Mouse (Mus musculus) midbrain, postnatal 0 days (tissue): ENCODE measurements around the gene Sez6. TPM values are rescaled to one million over a fixed set of nuclear protein-coding genes. Genes with fewer than 3 reads are reported as not detected.
A peak's percentile ranks its signal among the peaks of the same experiment; 100 is the strongest.

ENCODE experiments used
- ATAC-seq: fragments of 200-750 bp; cut with Nextera tagmentation; 2 replicates; pipeline ENCODE4 v1.8.0; 2017; ENCODE audit warnings: moderate number of reproducible peaks, mild to moderate bottlenecking, moderate TSS enrichment, moderate library complexity; ENCODE audit not compliant: low FRiP score
- DNase-seq: peaks from one replicate; pipeline ENCODE4 v3.0.0-alpha.2; 2015; ENCODE audit warnings: low spot score
- H3K27ac ChIP-seq: fragments of 300-500 bp; sonication (generic); 2 replicates; pipeline ENCODE4 v1.5.1; 2014; ENCODE audit warnings: low read depth, mild to moderate bottlenecking, low read length, mixed read lengths
- H3K27me3 ChIP-seq: fragments of 300-500 bp; sonication (generic); 2 replicates; pipeline ENCODE4 v1.6.1; 2014; ENCODE audit warnings: low read length, control low read depth, mixed read lengths; ENCODE audit not compliant: insufficient read depth
- H3K36me3 ChIP-seq: fragments of 300-500 bp; sonication (generic); 2 replicates; pipeline ENCODE4 v1.6.1; 2014; ENCODE audit warnings: low read length, control low read depth, mixed read lengths; ENCODE audit not compliant: insufficient read depth
- H3K4me1 ChIP-seq: fragments of 300-500 bp; sonication (generic); 2 replicates; pipeline ENCODE4 v1.6.1; 2014; ENCODE audit warnings: mild to moderate bottlenecking, control low read depth, antibody characterized with exemption, low read length, mixed read lengths; ENCODE audit not compliant: insufficient read depth
- H3K4me2 ChIP-seq: fragments of 300-500 bp; sonication (generic); 2 replicates; pipeline ENCODE4 v1.6.1; 2014; ENCODE audit warnings: low read depth, mild to moderate bottlenecking, low read length, mixed read lengths; ENCODE audit not compliant: poor library complexity, severe bottlenecking
- H3K4me3 ChIP-seq: fragments of 300-500 bp; sonication (generic); 2 replicates; pipeline ENCODE4 v1.5.1; 2014; ENCODE audit warnings: low read depth, mild to moderate bottlenecking, low read length, moderate library complexity
- H3K9ac ChIP-seq: fragments of 300-500 bp; sonication (generic); replicated peaks from 2 replicates; pipeline ENCODE4 v1.6.1; 2014; ENCODE audit warnings: mild to moderate bottlenecking, low read length, moderate library complexity, mixed read lengths; ENCODE audit not compliant: poor library complexity, severe bottlenecking
- H3K9me3 ChIP-seq: fragments of 300-500 bp; sonication (generic); 2 replicates; pipeline ENCODE4 v1.6.1; 2016; ENCODE audit warnings: low read length, control low read depth
- CTCF ChIP-seq: IDR thresholded peaks from 2 replicates; pipeline ENCODE4 v1.5.1; 2016; ENCODE audit warnings: antibody characterized with exemption, mild to moderate bottlenecking
- WGBS: fragments of 180-500 bp; shearing (Covaris S2); extraction: QIAGEN DNeasy Blood & Tissue Kit; methylation state at CpG from one replicate; pipeline ENCODE4 v1.1.7; 2014; 5-methylcytosine and 5-hydroxymethylcytosine counted together
- polyA plus RNA-seq: library from polyadenylated mRNA; unstranded; fragments of >200 nt; fragmentation: Nextera tagmentation; extraction: Ambion mirVana; gene quantifications from 2 replicates; pipeline ENCODE4 v1.2.1, GENCODE M21; 2015
- total RNA-seq: library from RNA; depleted of rRNA; stranded (reverse); fragments of >200 nt; gene quantifications from 2 replicates; pipeline ENCODE4 v1.2.3, GENCODE M21; 2014

The Sez6 gene
- total and polyA plus RNA-seq, 2 experiments from 2014 or later = 121 to 173 TPM

DNA sequence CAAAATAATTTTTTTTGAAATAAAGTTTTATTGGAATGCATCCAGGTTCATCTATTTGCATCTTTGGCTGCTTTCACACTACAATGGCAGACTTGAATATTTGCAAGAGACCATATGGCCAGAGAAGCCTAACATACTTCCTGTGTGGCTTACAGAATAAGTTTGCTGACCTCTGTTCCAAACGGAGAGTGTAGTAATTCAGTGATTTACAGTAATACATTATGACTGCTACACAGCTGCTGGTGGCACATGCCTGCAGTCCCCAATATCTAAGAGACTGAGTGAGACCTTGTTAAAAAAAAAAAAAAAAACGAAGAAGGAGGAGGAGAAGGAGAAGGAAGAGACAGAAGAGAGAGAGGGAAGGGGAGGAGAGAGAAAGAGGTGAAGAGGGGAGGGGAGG is 41.1 kb upstream of the Sez6 start:
- peaks cover 35% of the 10 kb centered on the region for H3K4me1 ChIP-seq
- H3K27me3 ChIP-seq = no peaks in the 10 kb centered on the region
- H3K4me2 ChIP-seq = no peak overlapping the region
- no peaks in the 10 kb centered on the region for H3K36me3 ChIP-seq
- no peak overlapping the region for H3K27ac ChIP-seq
- 38% methylated on average over 1 of the region's 2 CpGs for WGBS
- no peak overlapping the region for H3K4me3 ChIP-seq
- TF ChIP-seq CTCF = no peak
- H3K9ac ChIP-seq = no peak overlapping the region
- ATAC-seq = no peak
- no peaks in the 10 kb centered on the region for H3K9me3 ChIP-seq
- DNase-seq = no peak

DNA sequence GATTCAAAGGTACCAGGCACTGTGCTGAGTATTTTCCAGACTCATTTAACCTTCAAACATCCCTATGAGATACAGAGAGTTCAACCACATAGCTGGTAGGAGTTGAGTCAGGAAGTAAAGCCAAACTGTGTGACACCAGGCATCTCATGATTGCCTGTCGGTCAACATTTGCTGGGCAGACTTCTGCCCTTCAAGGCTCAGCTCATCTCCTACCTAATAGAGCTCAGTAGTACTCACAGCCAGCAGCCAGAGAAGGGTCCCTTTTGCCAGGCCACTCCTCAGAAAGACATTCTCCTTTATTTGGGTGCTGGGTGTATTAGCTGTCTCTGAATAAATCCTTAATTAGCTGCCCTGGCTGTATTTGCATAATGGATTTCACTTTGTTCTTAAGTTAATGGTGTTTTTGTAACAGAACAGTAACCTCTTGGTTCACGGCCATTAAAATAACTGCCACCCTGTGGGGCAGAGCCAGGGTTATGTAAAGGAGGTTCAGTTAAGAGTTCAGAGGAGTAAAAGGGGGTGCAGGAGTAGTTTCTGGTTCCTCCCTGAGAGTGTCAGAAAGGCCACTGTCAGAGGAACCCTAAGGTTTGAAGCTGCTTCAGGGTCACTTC is 39.8 kb upstream of the Sez6 start:
- Histone ChIP-seq H3K27ac (no peak overlapping the region), H3K36me3 (no peaks in the 10 kb centered on the region), H3K4me3 (no peak overlapping the region), H3K27me3 (no peaks in the 10 kb centered on the region), H3K4me2 (no peak overlapping the region), H3K9ac (no peak overlapping the region), H3K4me1 (peaks cover 31% of the 10 kb centered on the region), H3K9me3 (no peaks in the 10 kb centered on the region)
- TF ChIP-seq CTCF = no peak
- DNase-seq (no peak), ATAC-seq (no peak)
- 62% methylated on average over 2 of the region's 2 CpGs for WGBS

DNA sequence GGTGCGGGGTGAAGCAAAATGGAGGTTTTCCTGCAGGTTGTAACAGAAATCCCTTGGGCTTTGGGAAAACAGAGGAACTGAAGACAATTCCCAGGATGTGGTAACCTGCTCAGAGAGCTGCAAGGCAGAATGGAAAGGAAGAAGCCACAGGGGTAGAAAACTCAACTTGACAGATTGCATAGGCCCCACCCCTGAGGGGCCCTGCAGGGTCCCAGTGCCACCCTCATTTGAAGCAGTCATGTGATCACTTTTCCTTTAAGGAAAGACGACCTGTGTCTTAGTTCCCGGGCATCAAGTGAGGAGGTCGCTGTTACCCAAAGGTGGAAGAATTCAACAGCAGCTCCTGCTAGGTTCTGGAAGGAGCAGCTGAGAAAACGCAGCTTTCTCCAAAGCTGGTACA is 37.7 kb upstream of the Sez6 start:
- no peaks in the 10 kb centered on the region for H3K36me3 ChIP-seq
- H3K9ac ChIP-seq = 0 out of 2 replicates have a peak overlapping the region, but pooled peaks have one; percentile 13
- WGBS = 7% methylated on average over 5 of the region's 5 CpGs
- no peaks in the 10 kb centered on the region for H3K27me3 ChIP-seq
- no peak for TF ChIP-seq CTCF
- no peak overlapping the region for H3K4me2 ChIP-seq
- no peak overlapping the region for H3K4me3 ChIP-seq
- DNase-seq (no peak), ATAC-seq (no peak)
- H3K9me3 ChIP-seq = no peaks in the 10 kb centered on the region
- peak overlapping the region; percentile 74 for H3K27ac ChIP-seq
- peaks cover 31% of the 10 kb centered on the region for H3K4me1 ChIP-seq

DNA sequence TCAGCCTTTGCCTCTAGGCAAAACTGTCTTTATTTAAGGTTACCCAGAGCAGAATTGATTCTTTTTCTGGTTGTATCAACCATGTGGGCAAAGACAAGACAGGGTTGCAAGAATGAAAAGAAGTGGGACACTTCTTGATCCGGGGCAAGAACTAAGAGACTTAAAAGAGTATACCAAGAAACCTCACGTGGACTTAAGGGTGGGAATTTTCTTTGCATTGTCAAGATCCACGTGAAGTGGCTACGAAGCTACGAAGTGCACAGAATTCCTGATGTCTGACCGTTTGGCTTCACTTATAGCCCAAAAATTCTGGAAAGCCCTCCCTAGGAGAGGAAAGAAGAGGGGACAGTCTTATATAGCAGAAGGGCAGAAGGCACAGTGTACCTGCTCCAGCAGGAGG is 37.3 kb upstream of the Sez6 start:
- no peaks in the 10 kb centered on the region for H3K36me3 ChIP-seq
- WGBS = 15% methylated on average over 6 of the region's 6 CpGs
- 0 out of 2 replicates have a peak overlapping the region, but pooled peaks have one; percentile 13 for H3K9ac ChIP-seq
- H3K27ac ChIP-seq = peak overlapping the region; percentile 74
- no peak for DNase-seq
- H3K9me3 ChIP-seq = no peaks in the 10 kb centered on the region
- no peak for ATAC-seq
- no peak overlapping the region for H3K4me3 ChIP-seq
- peak overlapping the region; percentile 12; the same call in 1 of the 2 replicates for H3K4me2 ChIP-seq
- H3K27me3 ChIP-seq = no peaks in the 10 kb centered on the region
- peaks cover 31% of the 10 kb centered on the region for H3K4me1 ChIP-seq
- no peak for TF ChIP-seq CTCF

DNA sequence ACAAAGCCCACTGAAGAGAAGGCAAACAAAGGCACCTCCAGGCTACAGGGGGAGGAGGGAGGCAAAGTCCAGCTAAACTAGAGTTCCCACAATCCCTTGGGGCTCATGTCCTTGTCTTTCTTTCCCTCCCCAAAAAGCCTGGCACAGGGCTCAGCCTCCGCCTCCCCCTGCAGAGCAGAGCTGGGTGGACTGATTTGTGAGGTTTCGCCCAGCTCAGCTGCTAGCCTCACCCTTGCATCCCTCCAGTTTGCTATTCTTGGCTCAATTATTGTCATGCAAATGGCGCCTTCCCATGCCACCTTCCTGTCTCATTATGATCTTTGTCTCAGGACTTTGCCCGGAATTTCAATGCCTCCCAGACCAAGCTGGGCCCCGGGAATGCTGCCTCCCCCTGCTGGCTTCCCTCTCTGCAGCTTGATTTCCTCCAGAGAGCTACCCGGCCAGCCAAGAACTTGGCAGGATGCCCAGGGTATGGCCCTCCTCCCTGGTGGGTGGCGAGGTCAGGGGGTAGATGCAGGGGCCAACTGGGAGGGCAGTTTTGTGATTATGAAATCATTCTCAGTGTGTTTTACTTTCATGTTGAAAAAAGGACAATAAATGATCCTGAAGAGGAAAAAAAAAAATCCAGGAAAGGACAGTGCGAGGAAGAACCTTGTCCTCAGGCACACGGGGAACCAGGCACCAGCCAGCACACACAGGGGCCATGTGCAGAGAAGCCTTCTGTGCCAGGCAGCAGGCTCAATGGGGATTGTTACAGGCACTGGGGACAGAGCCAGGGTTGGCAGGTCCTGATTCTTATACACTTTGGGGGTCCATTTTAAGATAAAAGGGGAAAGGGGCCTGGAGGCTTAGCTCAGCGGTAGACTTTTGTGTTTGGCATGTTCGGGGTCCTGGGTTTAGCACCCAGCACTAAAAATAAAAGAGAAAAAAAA is 36.5 kb upstream of the Sez6 start, which contains the start of gene Pipox:
TSS of gene Pipox (minus strand) at position 310 of the 932 bp plus-strand sequence.
- no peak within 1 kb of the TSS for H3K4me3 ChIP-seq
- peak within 1 kb of the TSS; percentile 12; the same call in 1 of the 2 replicates for H3K4me2 ChIP-seq
- DNase-seq (peak; percentile 89), ATAC-seq (peak; percentile 75)
- peak; percentile 67 for TF ChIP-seq CTCF
- H3K27me3 ChIP-seq = no peaks in the 10 kb centered on the region
- H3K9ac ChIP-seq = peak within 1 kb of the TSS; percentile 13; the same call in 1 of the 2 replicates
- 17% methylated on average over 11 of the region's 11 CpGs for WGBS
- peak within 1 kb of the TSS; percentile 74 for H3K27ac ChIP-seq
- no peaks in the 10 kb centered on the region for H3K36me3 ChIP-seq
- H3K9me3 ChIP-seq = no peaks in the 10 kb centered on the region
- H3K4me1 ChIP-seq = peaks cover 31% of the 10 kb centered on the region

DNA sequence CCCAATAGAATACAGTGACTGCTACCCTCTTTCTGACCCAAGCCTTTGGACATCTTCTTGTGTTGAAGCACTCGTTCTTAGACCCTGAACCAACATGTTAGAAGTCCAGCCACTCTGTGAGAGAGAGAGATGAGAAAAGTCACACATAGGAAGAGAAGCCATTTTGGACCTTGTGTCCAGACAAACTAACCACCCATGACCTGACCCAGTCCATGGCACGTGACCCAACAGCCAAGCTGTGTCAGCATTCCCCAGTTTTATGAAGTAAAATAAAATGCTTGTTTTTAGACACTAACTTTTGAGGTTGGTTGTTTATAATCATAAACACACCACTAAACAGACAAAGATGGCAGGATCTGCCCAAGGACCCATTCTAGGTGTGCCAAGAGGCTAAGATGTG is 35.6 kb upstream of the Sez6 start:
- H3K9ac ChIP-seq = no peak overlapping the region
- H3K27ac ChIP-seq = 0 out of 2 replicates have a peak overlapping the region, but pooled peaks have one; percentile 58
- no peaks in the 10 kb centered on the region for H3K9me3 ChIP-seq
- no peak for ATAC-seq
- no peak overlapping the region for H3K4me3 ChIP-seq
- no peak overlapping the region for H3K4me2 ChIP-seq
- peaks cover 31% of the 10 kb centered on the region for H3K4me1 ChIP-seq
- H3K36me3 ChIP-seq = no peaks in the 10 kb centered on the region
- DNase-seq = no peak
- no peak for TF ChIP-seq CTCF
- WGBS = 61% methylated on average over 2 of the region's 2 CpGs
- H3K27me3 ChIP-seq = no peaks in the 10 kb centered on the region
